Mouse (Mus musculus): Measurements from ENCODE around the gene Tceal9. TPM values are rescaled to one million over a fixed set of nuclear protein-coding genes. Genes with fewer than 3 reads are reported as not detected.
"Not testable (repeated sequence)": the region's sequence is repeated elsewhere in the genome, so short reads cannot be mapped to it uniquely, and the experiment has no call there.

Gene Tceal9
- polyA plus RNA-seq, 1 experiment from 2014 or later = 477 TPM

GRCm38 (mm10) chrX:136238118-136238517 lies 6.8 kb upstream of the Tceal9 start:
- ATAC-seq (replicated peaks; ENCODE audit: low FRiP score) = no peak
- H3K27ac ChIP-seq = no peak overlapping the region
- H3K4me1 ChIP-seq = no peaks in the 10 kb centered on the region
- no peak overlapping the region for H3K4me3 ChIP-seq (replicated peaks)
- no peak overlapping the region for H3K4me2 ChIP-seq
- no peaks in the 10 kb centered on the region for H3K36me3 ChIP-seq
- peaks cover 11% of the 10 kb centered on the region for H3K27me3 ChIP-seq
- H3K9ac ChIP-seq = no peak overlapping the region
- 46% methylated on average over 3 of the region's 3 CpGs for WGBS
- H3K9me3 ChIP-seq (replicated peaks) = no peaks in the 10 kb centered on the region

- H3K27me3 ChIP-seq = peaks cover 5% of the 10 kb centered on the region; the same call in 1 of the 2 replicates
- no peak overlapping the region for H3K9ac ChIP-seq
- WGBS = 81% methylated on average over 2 of the region's 2 CpGs
- H3K9me3 ChIP-seq (replicated peaks) = no peaks in the 10 kb centered on the region
- H3K4me1 ChIP-seq = no peaks in the 10 kb centered on the region
- H3K4me2 ChIP-seq = no peak overlapping the region
- ATAC-seq (replicated peaks; ENCODE audit: low FRiP score) = no peak
- no peak overlapping the region for H3K4me3 ChIP-seq (replicated peaks)
- no peak overlapping the region for H3K27ac ChIP-seq
- peaks cover 11% of the 10 kb centered on the region; the same call in 1 of the 2 replicates for H3K36me3 ChIP-seq
Measured at GRCm38 (mm10) chrX:136243181-136243580, 1.7 kb upstream of the Tceal9 start.

GRCm38 (mm10) chrX:136245521-136246071 lies 717 bp downstream of the Tceal9 start:
- peak; percentile 84 for ATAC-seq (replicated peaks; ENCODE audit: low FRiP score)
- WGBS = 25% methylated on average over 13 of the region's 15 CpGs
- H3K9me3 ChIP-seq (replicated peaks) = no peaks in the 10 kb centered on the region

GRCm38 (mm10) chrX:136248811-136249210 lies 3.9 kb downstream of the Tceal9 start:
- WGBS = 59% methylated on average over 6 of the region's 6 CpGs
- no peak overlapping the region for H3K4me3 ChIP-seq (replicated peaks)
- H3K4me2 ChIP-seq = no peak overlapping the region
- H3K27ac ChIP-seq = no peak overlapping the region
- no peak overlapping the region for H3K9ac ChIP-seq
- H3K27me3 ChIP-seq = 0 out of 2 replicates have a peak, but pooled peaks cover 9% of the 10 kb centered on the region
- no peak for ATAC-seq (replicated peaks; ENCODE audit: low FRiP score)
- peaks cover 11% of the 10 kb centered on the region; the same call in 1 of the 2 replicates for H3K36me3 ChIP-seq
- no peaks in the 10 kb centered on the region for H3K9me3 ChIP-seq (replicated peaks)
- no peaks in the 10 kb centered on the region for H3K4me1 ChIP-seq

More at GRCm38 (mm10) chrX:136245521-136246071, 717 bp downstream of the Tceal9 start:
- peak overlapping the region; percentile 51 for H3K4me2 ChIP-seq
- peak overlapping the region; percentile 88 for H3K27ac ChIP-seq
- peak overlapping the region; percentile 56 for H3K9ac ChIP-seq
- H3K4me1 ChIP-seq = no peaks in the 10 kb centered on the region
- peak overlapping the region; percentile 61 for H3K4me3 ChIP-seq (replicated peaks)
- 0 out of 2 replicates have a peak, but pooled peaks cover 5% of the 10 kb centered on the region for H3K27me3 ChIP-seq
- H3K36me3 ChIP-seq = peaks cover 11% of the 10 kb centered on the region; the same call in 1 of the 2 replicates

DNA sequence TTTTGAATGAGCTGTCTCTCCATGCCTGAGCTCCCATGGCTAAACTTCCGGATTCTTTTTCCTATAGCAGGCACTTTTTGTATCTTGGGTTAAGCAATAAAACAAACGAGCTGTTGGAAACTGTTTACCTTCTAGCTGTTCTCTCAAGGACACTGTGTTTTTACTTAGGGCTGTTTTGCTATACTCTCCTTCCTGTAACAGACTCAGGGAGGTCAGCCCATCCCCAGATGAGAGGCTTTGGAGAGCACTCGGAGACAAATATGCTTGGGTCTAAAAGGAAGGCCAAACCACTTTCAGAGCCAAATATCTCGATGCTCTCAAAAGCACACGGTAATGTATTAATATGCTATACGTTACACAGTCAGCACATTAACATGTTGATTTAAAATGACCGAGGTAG lies 4.8 kb downstream of the Tceal9 start:
- H3K27ac ChIP-seq = no peak overlapping the region
- H3K4me1 ChIP-seq = no peaks in the 10 kb centered on the region
- 0 out of 2 replicates have a peak, but pooled peaks cover 9% of the 10 kb centered on the region for H3K27me3 ChIP-seq
- H3K9ac ChIP-seq = no peak overlapping the region
- H3K4me2 ChIP-seq = no peak overlapping the region
- no peaks in the 10 kb centered on the region for H3K9me3 ChIP-seq (replicated peaks)
- peaks cover 11% of the 10 kb centered on the region; the same call in 1 of the 2 replicates for H3K36me3 ChIP-seq
- no peak overlapping the region for H3K4me3 ChIP-seq (replicated peaks)
- ATAC-seq (replicated peaks; ENCODE audit: low FRiP score) = no peak
- 61% methylated on average over 7 of the region's 7 CpGs for WGBS

DNA sequence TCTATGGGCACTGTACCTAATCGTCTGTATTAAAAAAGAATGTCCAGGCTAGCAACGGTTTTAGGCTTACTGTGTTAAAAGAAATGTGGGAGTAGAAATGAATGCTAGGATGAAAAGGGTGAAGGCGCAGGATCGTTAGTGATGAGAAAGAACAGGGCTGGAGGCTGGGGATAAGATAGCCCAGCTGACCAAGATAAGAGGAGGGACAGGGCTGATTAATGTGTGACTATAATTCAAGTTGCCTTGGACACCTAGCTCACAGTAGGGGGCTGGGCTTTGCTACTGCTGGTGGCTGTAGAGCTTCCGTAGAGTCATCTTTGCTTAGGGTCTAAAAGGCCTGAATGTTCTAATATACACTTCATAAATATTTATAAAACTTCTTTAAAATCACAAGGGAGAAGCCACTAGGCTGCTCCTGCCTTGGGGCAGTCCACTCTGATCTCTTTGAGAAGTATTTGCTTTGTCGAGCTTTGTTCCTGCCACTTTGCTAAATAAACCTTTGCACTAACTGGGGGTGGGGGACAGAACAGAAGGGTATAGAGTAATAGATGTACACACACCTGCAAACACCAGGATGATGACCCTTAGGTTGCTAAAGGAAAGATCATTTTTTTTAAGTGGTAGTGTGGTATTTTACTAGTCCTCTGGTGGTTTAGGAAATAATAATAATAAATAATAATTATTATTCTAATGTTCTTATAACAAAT lies 7.3 kb downstream of the Tceal9 start:
- no peak for ATAC-seq (replicated peaks; ENCODE audit: low FRiP score)
- no peak overlapping the region for H3K27ac ChIP-seq
- WGBS = 55% methylated on average over 6 of the region's 6 CpGs

DNA sequence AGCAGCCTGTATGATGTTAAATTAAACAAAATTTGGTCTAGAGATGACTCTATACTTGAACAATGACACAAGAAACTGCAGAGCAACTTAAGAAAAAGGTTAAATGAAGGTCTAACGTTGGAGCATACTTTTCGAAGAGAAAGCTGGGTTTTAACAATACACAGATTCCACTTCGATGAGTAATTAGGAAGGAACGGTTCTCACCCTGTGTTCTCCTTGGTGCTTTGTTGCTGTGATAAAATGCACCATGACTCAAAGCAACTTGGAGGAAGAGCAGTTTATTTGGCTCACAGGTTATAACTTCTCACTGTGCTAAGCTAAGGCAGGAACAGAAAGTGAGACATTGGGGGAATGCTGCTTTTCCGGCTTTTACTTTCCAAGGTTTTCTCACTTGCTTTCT lies 22.8 kb downstream of the Tceal9 start:
- Histone ChIP-seq H3K4me3 (replicated peaks) (no peak overlapping the region), H3K4me1 (peaks cover 4% of the 10 kb centered on the region; the same call in 1 of the 2 replicates), H3K36me3 (peaks cover 5% of the 10 kb centered on the region; the same call in 1 of the 2 replicates), H3K27ac (no peak overlapping the region), H3K9ac (no peak overlapping the region), H3K27me3 (peaks cover 18% of the 10 kb centered on the region), H3K4me2 (no peak overlapping the region), H3K9me3 (replicated peaks) (no peaks in the 10 kb centered on the region)
- 80% methylated on average over 5 of the region's 5 CpGs for WGBS
- ATAC-seq (replicated peaks; ENCODE audit: low FRiP score) = no peak

More for the DNA sequence above, 7.3 kb downstream of the Tceal9 start:
- Histone ChIP-seq H3K27me3 (0 out of 2 replicates have a peak, but pooled peaks cover 7% of the 10 kb centered on the region), H3K9ac (no peak overlapping the region), H3K4me3 (replicated peaks) (no peak overlapping the region), H3K4me1 (no peaks in the 10 kb centered on the region), H3K9me3 (replicated peaks) (no peaks in the 10 kb centered on the region), H3K4me2 (no peak overlapping the region), H3K36me3 (peaks cover 10% of the 10 kb centered on the region; the same call in 1 of the 2 replicates)

DNA sequence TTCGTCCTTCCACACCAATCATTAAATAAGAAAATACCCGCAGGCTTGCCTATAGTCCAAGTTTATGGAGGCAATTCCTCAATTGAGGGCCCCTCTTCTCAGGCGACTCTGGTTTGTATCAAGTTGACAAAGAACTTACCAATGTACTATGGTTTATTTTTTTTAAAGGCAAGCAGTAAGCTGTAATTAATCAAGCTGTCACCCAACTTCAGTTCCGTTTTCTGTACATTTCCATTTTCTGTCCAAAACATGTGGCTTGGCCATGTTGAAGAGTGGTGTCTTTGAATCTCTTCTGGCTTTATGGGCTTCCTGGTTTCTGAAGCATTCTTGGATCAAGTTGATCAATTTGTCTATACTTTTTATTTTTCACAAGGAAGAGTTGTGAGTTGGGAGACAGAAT lies 23.3 kb downstream of the Tceal9 start:
- no peak overlapping the region for H3K4me3 ChIP-seq (replicated peaks)
- H3K9ac ChIP-seq = no peak overlapping the region
- no peak overlapping the region for H3K4me2 ChIP-seq
- WGBS = 68% methylated on average over 4 of the region's 4 CpGs
- no peak overlapping the region for H3K27ac ChIP-seq
- H3K27me3 ChIP-seq = peaks cover 14% of the 10 kb centered on the region
- peaks cover 5% of the 10 kb centered on the region; the same call in 1 of the 2 replicates for H3K36me3 ChIP-seq
- no peaks in the 10 kb centered on the region for H3K9me3 ChIP-seq (replicated peaks)
- no peak for ATAC-seq (replicated peaks; ENCODE audit: low FRiP score)
- H3K4me1 ChIP-seq = peaks cover 4% of the 10 kb centered on the region; the same call in 1 of the 2 replicates

- H3K9ac ChIP-seq = 0 out of 2 replicates have a peak within 1 kb of the TSS, but pooled peaks have one; percentile 26
- H3K4me2 ChIP-seq = peak within 1 kb of the TSS; percentile 46
- ATAC-seq (replicated peaks; ENCODE audit: low FRiP score) = peak; percentile 96
- not testable (repeated sequence) for H3K27ac ChIP-seq; H3K9me3 ChIP-seq (replicated peaks); H3K27me3 ChIP-seq; H3K4me1 ChIP-seq; H3K36me3 ChIP-seq
- H3K4me3 ChIP-seq (replicated peaks) = peak within 1 kb of the TSS; percentile 49
- WGBS = 48% methylated on average over 7 of the region's 30 CpGs
Measured at GRCm38 (mm10) chrX:136269743-136270392, 25.0 kb downstream of the Tceal9 start, which contains the start of gene Bex3. TSS of gene Bex3 (plus strand) at chrX:136270253.

DNA sequence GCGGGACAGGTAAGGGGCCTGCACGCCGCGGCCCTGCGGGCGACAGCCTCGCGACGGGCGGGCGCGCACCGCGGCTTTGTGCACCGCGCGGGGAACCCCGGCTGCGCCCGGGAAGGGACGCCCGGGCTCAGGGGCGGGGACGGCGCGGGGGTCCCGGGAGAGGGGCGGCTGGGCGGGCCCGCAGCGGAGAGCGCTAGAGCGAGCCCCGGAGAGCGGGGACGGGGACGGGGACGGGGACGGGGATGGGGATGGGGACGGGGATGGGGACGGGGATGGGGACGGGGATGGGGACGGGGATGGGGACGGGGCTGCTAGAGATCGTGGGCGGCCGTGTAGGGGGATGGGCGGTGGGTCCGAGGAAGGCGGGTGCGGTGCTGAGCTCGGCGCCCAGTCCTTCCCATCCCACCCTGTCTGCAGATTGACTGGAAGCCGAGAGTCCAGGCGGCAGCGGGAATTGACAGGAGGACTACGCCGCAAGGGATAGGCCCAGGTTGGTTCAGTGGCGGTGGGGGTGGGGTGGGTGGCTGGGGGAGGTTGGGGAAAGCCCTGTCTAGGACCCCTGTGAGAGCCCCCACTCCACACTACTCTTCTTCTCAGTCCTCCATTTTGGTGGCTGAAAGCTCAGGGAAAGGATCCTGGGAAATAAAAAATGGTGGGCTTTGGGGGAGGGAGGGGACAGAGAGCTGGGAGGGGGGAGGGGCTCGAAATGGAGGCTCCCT lies 25.7 kb downstream of the Tceal9 start:
- peak; percentile 59 for ATAC-seq (replicated peaks; ENCODE audit: low FRiP score)
- not testable (repeated sequence) for H3K4me1 ChIP-seq; H3K9me3 ChIP-seq (replicated peaks); H3K27me3 ChIP-seq; H3K36me3 ChIP-seq; H3K27ac ChIP-seq
- H3K4me3 ChIP-seq (replicated peaks) = peak overlapping the region; percentile 49
- 0 out of 2 replicates have a peak overlapping the region, but pooled peaks have one; percentile 26 for H3K9ac ChIP-seq
- H3K4me2 ChIP-seq = peak overlapping the region; percentile 46
- WGBS = 3% methylated on average over 2 of the region's 60 CpGs

DNA sequence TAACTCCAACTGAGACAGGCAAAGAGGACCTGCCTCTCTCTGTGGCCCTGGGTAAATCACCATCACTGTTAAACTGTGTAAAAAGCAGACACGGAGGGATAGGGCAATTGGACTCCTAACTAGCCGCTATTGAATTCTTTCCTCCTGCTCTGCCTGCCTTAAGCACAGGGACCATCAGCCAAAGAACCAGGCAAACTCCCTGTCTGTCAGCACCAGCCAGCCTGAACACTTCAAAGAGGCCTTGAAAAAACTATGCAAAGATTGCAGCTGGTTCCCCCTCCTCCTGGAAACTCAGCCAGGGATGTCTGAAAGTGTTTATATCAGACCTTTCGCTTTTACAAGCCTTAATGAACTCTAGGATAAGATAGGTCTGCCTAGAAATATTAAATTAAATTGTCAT lies 29.7 kb downstream of the Tceal9 start:
- WGBS = 24% methylated on average over 3 of the region's 3 CpGs

More for the DNA sequence above, 29.7 kb downstream of the Tceal9 start:
- ATAC-seq (replicated peaks; ENCODE audit: low FRiP score) = no peak
- Histone ChIP-seq H3K36me3 (peaks cover 5% of the 10 kb centered on the region; the same call in 1 of the 2 replicates), H3K4me3 (replicated peaks) (no peak overlapping the region), H3K4me1 (peaks cover 7% of the 10 kb centered on the region; the same call in 1 of the 2 replicates), H3K9me3 (replicated peaks) (no peaks in the 10 kb centered on the region), H3K27me3 (peaks cover 17% of the 10 kb centered on the region), H3K27ac (no peak overlapping the region), H3K9ac (no peak overlapping the region), H3K4me2 (no peak overlapping the region)
